Mouse (Mus musculus): ENCODE results near the gene Slc52a3. TPM values are rescaled to one million over a fixed set of nuclear protein-coding genes. Genes with fewer than 3 reads are reported as not detected.
A peak's percentile ranks its signal among the peaks of the same experiment; 100 is the strongest.

Gene Slc52a3
- polyA plus RNA-seq, 1 experiment, result not detected

DNA sequence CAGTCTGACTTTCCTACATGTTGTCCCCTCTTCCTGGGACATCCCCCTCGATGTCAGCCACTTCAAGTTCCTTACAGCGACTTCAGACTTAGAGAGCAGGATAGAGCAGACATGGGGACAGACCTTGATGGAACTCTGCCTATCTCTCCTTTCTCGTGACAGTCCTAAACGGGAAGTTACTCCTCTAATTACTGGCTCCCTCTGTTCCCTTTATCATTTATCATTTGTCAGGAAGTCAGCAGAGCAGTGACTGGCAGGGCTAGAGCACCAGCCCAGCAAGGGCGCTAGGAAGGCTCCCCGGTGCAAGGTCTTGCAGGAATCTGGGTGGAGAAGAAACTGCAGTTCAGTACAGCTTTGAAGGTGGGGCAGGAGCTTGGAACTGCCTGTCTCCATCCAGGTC, 6.2 kb downstream of the Slc52a3 start:
- H3K4me3 ChIP-seq (ENCODE audit: insufficient read depth, low read depth, low read length), result no peak overlapping the region
- no peaks in the 10 kb centered on the region; the same call in 1 of the 2 replicates for H3K4me1 ChIP-seq (ENCODE audit: control insufficient read depth, insufficient read depth, insufficient read length, low read length)
- no peak overlapping the region for H3K27ac ChIP-seq (replicated peaks; ENCODE audit: low read depth, low read length)

DNA sequence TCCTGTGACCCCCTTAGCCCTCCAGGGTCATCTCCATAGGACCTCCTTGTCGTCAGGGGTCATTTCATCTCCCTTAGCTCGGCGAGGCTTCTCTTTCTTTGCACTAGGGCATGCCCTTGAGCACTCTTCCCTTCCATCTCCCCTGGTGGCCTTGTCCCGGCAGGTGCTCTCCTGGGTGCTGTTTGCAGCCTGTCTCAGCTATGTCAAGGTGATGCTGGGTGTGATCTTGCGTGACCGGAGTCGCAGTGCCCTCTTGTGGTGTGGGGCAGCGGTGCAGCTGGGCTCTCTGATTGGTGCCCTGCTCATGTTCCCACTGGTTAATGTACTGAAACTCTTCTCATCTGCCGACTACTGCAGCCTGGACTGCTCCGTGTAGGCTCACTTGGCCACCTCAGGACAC, 11.5 kb downstream of the Slc52a3 start:
- Histone ChIP-seq H3K4me3 (ENCODE audit: insufficient read depth, low read depth, low read length) (no peak overlapping the region), H3K27ac (replicated peaks; ENCODE audit: low read depth, low read length) (no peak overlapping the region), H3K4me1 (ENCODE audit: control insufficient read depth, insufficient read depth, insufficient read length, low read length) (peaks cover 5% of the 10 kb centered on the region; the same call in 1 of the 2 replicates)

DNA sequence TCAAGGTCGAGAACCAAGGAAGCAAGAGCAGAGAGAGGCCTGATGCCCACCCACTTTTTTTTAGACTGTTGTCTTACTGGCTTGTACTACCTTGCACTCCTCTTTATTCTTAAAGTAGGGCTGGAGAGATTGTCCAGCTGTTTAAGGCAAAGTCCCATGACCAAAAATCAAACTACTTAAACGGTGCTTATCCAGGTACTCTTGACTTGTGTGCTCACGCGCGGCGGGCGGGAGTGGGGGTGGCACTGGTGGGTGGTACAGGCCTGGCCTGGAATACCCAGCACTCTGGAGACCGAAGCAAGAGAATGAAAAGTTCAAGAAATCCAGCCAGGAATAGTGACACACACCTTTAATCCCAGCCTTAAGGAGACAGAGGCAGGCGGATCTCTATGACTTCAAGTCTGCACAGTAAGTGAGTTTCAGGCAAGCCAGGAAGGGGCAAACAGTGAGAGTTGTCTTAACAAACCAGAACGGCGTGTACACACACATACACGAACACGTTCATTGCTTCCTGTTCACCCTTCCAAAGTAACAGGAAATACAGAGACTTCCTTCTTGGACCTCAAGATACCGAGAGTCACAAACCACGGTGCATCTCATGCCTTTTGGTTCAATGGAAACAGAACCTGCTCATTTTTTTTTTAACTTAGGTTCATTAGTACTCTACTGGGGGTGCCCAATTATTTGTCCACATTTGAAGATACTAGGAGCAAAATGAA, 12.9 kb downstream of the Slc52a3 start:
- Histone ChIP-seq H3K4me3 (ENCODE audit: insufficient read depth, low read depth, low read length) (no peak overlapping the region), H3K27ac (replicated peaks; ENCODE audit: low read depth, low read length) (no peak overlapping the region), H3K4me1 (ENCODE audit: control insufficient read depth, insufficient read depth, insufficient read length, low read length) (peaks cover 7% of the 10 kb centered on the region; the same call in 1 of the 2 replicates)

DNA sequence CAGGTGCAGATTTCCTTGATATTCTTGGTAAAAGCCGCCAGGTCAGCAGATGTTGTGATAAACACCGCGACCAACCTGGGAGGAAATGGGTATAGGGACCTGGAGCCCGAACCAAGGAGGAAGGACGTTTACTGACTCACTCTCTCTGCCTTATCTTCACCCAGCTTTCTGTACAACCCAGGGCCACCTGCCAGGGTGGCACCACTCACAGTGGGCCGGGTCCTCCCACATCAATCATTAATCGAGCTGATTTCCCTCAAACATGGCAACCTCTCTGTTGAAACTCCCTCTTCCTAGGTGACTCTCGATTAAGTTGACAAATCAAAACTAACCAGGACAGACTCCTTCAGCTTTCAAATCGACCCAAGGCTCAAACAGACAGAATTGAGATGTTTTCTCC, 13.9 kb downstream of the Slc52a3 start:
- no peak overlapping the region for H3K4me3 ChIP-seq (ENCODE audit: insufficient read depth, low read depth, low read length)

DNA sequence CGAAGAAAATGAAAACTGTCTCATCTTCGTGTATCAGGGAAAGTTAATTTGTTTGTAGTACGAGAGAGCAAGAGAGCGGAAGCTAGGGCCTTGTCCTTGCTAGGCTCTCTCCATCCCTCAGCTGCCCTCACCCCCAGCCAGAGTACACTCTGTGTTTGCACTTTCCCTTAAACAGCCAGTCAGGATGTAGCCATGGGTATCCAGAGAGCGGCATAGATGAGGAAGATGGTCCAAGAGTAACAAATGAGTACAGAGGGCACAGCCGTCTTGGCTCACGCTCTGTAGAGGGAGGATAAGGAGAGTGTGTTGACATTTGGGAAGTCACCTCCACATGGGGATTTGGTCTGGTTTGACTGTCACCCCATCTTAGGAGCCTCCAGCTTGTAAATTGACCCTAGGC, 14.3 kb downstream of the Slc52a3 start:
- H3K4me1 ChIP-seq (ENCODE audit: control insufficient read depth, insufficient read depth, insufficient read length, low read length), result peaks cover 9% of the 10 kb centered on the region
- no peak overlapping the region for H3K27ac ChIP-seq (replicated peaks; ENCODE audit: low read depth, low read length)
- no peak overlapping the region for H3K4me3 ChIP-seq (ENCODE audit: insufficient read depth, low read depth, low read length)

More for the DNA sequence above, 13.9 kb downstream of the Slc52a3 start:
- no peak overlapping the region for H3K27ac ChIP-seq (replicated peaks; ENCODE audit: low read depth, low read length)
- peaks cover 7% of the 10 kb centered on the region; the same call in 1 of the 2 replicates for H3K4me1 ChIP-seq (ENCODE audit: control insufficient read depth, insufficient read depth, insufficient read length, low read length)

- peaks cover 9% of the 10 kb centered on the region for H3K4me1 ChIP-seq (ENCODE audit: control insufficient read depth, insufficient read depth, insufficient read length, low read length)
- H3K27ac ChIP-seq (replicated peaks; ENCODE audit: low read depth, low read length), result peak overlapping the region; percentile 79
- no peak overlapping the region for H3K4me3 ChIP-seq (ENCODE audit: insufficient read depth, low read depth, low read length)
Observed at GRCm38 (mm10) chr2:152011724-152012123, 15.4 kb downstream of the Slc52a3 start.

GRCm38 (mm10) chr2:152012222-152012621, 15.9 kb downstream of the Slc52a3 start:
- peaks cover 9% of the 10 kb centered on the region for H3K4me1 ChIP-seq (ENCODE audit: control insufficient read depth, insufficient read depth, insufficient read length, low read length)
- H3K27ac ChIP-seq (replicated peaks; ENCODE audit: low read depth, low read length), result peak overlapping the region; percentile 79
- H3K4me3 ChIP-seq (ENCODE audit: insufficient read depth, low read depth, low read length), result no peak overlapping the region

- H3K27ac ChIP-seq (replicated peaks; ENCODE audit: low read depth, low read length), result 0 out of 2 replicates have a peak overlapping the region, but pooled peaks have one; percentile 35
- H3K4me1 ChIP-seq (ENCODE audit: control insufficient read depth, insufficient read depth, insufficient read length, low read length), result peaks cover 9% of the 10 kb centered on the region
- no peak overlapping the region for H3K4me3 ChIP-seq (ENCODE audit: insufficient read depth, low read depth, low read length)
Observed at GRCm38 (mm10) chr2:152012701-152013100, 16.4 kb downstream of the Slc52a3 start.

DNA sequence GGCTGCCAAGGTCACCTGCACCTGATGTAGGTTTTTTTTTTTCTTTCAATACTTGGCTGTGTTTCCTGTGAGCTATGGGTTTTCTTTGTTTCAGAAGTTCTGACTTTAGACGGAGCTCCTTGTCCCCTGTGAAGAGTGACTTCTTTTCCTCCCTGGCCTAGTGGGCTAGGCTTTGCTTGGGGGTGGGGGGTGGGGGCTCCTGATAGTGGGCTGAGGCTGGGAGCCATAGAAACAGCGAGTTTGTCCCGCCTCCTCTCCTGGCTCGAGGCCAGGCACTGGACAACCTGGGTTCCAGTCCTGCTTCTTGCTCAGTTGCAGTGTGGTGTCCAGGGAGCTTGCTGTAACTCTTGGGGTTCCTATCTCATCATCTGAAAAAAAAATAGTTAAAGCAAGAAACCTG, 19.7 kb downstream of the Slc52a3 start:
- Histone ChIP-seq H3K4me1 (ENCODE audit: control insufficient read depth, insufficient read depth, insufficient read length, low read length) (peaks cover 9% of the 10 kb centered on the region), H3K4me3 (ENCODE audit: insufficient read depth, low read depth, low read length) (no peak overlapping the region), H3K27ac (replicated peaks; ENCODE audit: low read depth, low read length) (no peak overlapping the region)

GRCm38 (mm10) chr2:152016666-152017065, 20.4 kb downstream of the Slc52a3 start:
- H3K27ac ChIP-seq (replicated peaks; ENCODE audit: low read depth, low read length), result no peak overlapping the region
- peaks cover 9% of the 10 kb centered on the region for H3K4me1 ChIP-seq (ENCODE audit: control insufficient read depth, insufficient read depth, insufficient read length, low read length)
- H3K4me3 ChIP-seq (ENCODE audit: insufficient read depth, low read depth, low read length), result no peak overlapping the region

GRCm38 (mm10) chr2:152020255-152020654, 23.9 kb downstream of the Slc52a3 start:
- Histone ChIP-seq H3K27ac (replicated peaks; ENCODE audit: low read depth, low read length) (no peak overlapping the region), H3K4me3 (ENCODE audit: insufficient read depth, low read depth, low read length) (no peak overlapping the region), H3K4me1 (ENCODE audit: control insufficient read depth, insufficient read depth, insufficient read length, low read length) (peaks cover 3% of the 10 kb centered on the region)

GRCm38 (mm10) chr2:152022022-152022421, 25.7 kb downstream of the Slc52a3 start:
- Histone ChIP-seq H3K4me1 (ENCODE audit: control insufficient read depth, insufficient read depth, insufficient read length, low read length) (no peaks in the 10 kb centered on the region), H3K27ac (replicated peaks; ENCODE audit: low read depth, low read length) (no peak overlapping the region), H3K4me3 (ENCODE audit: insufficient read depth, low read depth, low read length) (no peak overlapping the region)

DNA sequence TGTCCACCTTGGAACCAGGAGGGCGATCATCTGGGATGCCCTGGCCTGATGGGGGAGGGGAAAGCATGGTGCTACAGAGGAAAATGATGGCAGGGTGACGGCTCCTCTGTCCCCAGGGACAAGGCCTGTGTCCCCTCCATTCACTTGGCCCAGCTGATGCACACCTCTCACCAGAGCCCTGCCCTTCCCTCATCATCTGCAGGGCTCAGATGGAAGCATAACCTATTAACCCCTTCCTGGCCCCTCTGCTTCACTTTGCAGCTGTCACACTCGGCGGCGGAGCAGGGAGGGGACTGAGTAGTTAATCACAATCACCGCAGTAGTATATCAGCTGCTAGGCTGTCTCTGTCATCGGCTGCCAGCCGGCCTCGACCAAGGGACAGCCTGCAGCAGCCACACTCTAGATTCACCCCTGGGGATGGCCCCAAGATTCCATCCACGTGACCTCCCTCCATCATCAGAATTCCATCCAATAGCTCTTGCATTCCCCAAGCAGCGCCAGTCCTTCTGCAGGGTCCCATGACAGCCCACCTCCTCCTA, 28.6 kb downstream of the Slc52a3 start:
- H3K27ac ChIP-seq (replicated peaks; ENCODE audit: low read depth, low read length), result no peak overlapping the region
- H3K4me3 ChIP-seq (ENCODE audit: insufficient read depth, low read depth, low read length), result no peak overlapping the region
- no peaks in the 10 kb centered on the region for H3K4me1 ChIP-seq (ENCODE audit: control insufficient read depth, insufficient read depth, insufficient read length, low read length)

DNA sequence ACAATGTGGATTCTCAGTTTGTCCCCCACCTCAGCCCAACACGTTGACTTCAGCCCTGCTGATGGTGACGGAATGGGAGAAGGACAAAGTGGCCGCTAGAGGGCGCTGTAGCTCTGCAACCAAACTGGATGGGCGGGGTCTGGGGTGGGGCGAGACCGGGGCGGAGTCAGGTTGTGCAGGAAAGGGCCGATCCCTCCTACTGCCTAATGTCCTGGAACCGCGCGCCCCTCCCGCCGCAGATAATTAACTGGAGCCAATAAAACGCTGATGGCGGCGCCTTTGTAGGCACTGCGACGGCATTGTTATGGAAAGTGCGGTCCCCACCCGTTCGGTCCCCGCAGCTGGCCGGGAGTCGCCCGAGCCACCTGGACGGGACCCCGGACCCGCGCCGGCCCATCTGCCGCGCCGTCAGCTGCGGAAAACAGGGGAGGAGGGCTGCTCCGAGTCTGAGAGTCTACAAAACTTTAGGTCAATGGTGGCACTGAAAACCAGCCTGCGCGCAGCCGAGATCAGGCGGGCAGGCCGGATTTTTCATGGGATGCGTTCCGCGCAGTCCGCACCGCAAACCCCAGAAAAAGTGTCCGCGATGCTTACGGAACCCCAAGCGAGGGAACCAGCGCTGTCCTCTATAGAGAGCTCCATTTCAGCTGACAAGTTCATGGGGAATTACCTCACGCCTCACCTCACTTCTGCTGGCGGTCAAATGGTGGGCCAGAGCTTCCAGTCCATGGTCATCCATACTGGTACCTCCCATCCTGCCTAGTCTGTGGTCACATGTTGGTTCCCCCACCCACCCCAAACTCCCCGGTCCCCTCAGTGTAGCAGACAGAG, 33.2 kb downstream of the Slc52a3 start:
- Histone ChIP-seq H3K4me1 (ENCODE audit: control insufficient read depth, insufficient read depth, insufficient read length, low read length) (no peaks in the 10 kb centered on the region), H3K4me3 (ENCODE audit: insufficient read depth, low read depth, low read length) (peak overlapping the region; percentile 71), H3K27ac (replicated peaks; ENCODE audit: low read depth, low read length) (no peak overlapping the region)

DNA sequence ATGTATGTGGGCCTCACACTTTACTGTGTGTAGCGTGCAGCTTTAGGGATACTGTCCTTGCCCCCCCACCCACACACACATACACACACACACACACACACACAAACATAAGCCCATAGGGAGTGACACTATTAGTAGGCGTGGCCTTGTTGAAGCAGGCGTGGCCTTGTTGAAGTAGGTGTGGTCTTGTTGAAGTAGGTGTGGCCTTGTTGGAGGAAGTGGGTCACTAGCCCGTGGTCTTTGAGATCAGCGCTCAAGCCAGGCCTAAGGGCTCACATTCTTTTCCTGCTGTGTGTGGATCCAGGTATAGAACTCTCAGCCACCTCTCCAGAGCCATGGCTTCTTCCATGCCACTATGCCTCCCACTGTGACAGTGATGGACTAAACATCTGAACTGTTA, 34.7 kb downstream of the Slc52a3 start:
- Histone ChIP-seq H3K4me3 (ENCODE audit: insufficient read depth, low read depth, low read length) (no peak overlapping the region), H3K4me1 (ENCODE audit: control insufficient read depth, insufficient read depth, insufficient read length, low read length) (no peaks in the 10 kb centered on the region), H3K27ac (replicated peaks; ENCODE audit: low read depth, low read length) (no peak overlapping the region)

Data from brown adipose tissue, adult 24 weeks (tissue).